Mouse (Mus musculus) cerebellum, postnatal 36 days (tissue): Measurements from ENCODE around the gene Mroh7.

Experiments used
- DNase-seq, 2 experiments: peaks; one replicate each; pipeline ENCODE4 v3.0.0; 2021 to 2022; ENCODE audit warnings: mixed read lengths in 2 of 2

Gene Mroh7

GRCm38 (mm10) chr4:106693841-106694430 is 36.8 kb downstream of the Mroh7 start:
- no peak for DNase-seq

GRCm38 (mm10) chr4:106688636-106689296 is 42.0 kb downstream of the Mroh7 start:
- DNase-seq, result no peak

- no peak for DNase-seq
These were observed 49.8 kb downstream of the Mroh7 start for GRCm38 (mm10) chr4:106680955-106681354.

GRCm38 (mm10) chr4:106679152-106679551 is 51.6 kb downstream of the Mroh7 start:
- no peak for DNase-seq

GRCm38 (mm10) chr4:106678442-106679118 is 52.1 kb downstream of the Mroh7 start, which contains the start of gene Ttc4:
TSS of gene Ttc4 (minus strand) at chr4:106678944.
- DNase-seq, result peak; percentile 83 to 87

GRCm38 (mm10) chr4:106676749-106677148 is 54.0 kb downstream of the Mroh7 start:
- DNase-seq, result no peak

- DNase-seq, result no peak
These were observed 64.2 kb downstream of the Mroh7 start for GRCm38 (mm10) chr4:106666546-106666945.

GRCm38 (mm10) chr4:106665673-106666072 is 65.1 kb downstream of the Mroh7 start:
- no peak for DNase-seq

- DNase-seq, result no peak
These were observed 65.5 kb downstream of the Mroh7 start for GRCm38 (mm10) chr4:106665269-106665668.

GRCm38 (mm10) chr4:106664697-106665096 is 66.0 kb downstream of the Mroh7 start:
- DNase-seq, result no peak

- no peak for DNase-seq
These were observed 66.7 kb downstream of the Mroh7 start for GRCm38 (mm10) chr4:106663956-106664470.

GRCm38 (mm10) chr4:106655681-106656080 is 75.0 kb downstream of the Mroh7 start:
- no peak for DNase-seq

- DNase-seq, result no peak
These were observed 77.7 kb downstream of the Mroh7 start for GRCm38 (mm10) chr4:106653051-106653450.

- no peak for DNase-seq
These were observed 78.2 kb downstream of the Mroh7 start for GRCm38 (mm10) chr4:106652546-106652945.

GRCm38 (mm10) chr4:106650833-106651527 is 79.7 kb downstream of the Mroh7 start, which contains the start of gene Pars2:
TSS of gene Pars2 (plus strand) at chr4:106651069.
- DNase-seq, result peak; percentile 98 to 99

- DNase-seq, result no peak
These were observed 83.6 kb downstream of the Mroh7 start for GRCm38 (mm10) chr4:106647137-106647536.

GRCm38 (mm10) chr4:106645797-106646196 is 84.9 kb downstream of the Mroh7 start:
- no peak for DNase-seq

GRCm38 (mm10) chr4:106644218-106644610 is 86.5 kb downstream of the Mroh7 start:
- DNase-seq, result no peak

GRCm38 (mm10) chr4:106643483-106644217 is 87.1 kb downstream of the Mroh7 start:
- DNase-seq, result no peak

- no peak for DNase-seq
These were observed 96.6 kb downstream of the Mroh7 start for GRCm38 (mm10) chr4:106634086-106634479.

- no peak for DNase-seq
These were observed 97.2 kb downstream of the Mroh7 start for GRCm38 (mm10) chr4:106633281-106634085.
